Mouse (Mus musculus): Measurements from ENCODE around the gene Stk11.

Gene Stk11

GRCm38 (mm10) chr10:80170052-80170451, 54.4 kb downstream of the Stk11 start:
- no peak for DNase-seq (ENCODE audit: low spot score in 2 of 2)

DNA sequence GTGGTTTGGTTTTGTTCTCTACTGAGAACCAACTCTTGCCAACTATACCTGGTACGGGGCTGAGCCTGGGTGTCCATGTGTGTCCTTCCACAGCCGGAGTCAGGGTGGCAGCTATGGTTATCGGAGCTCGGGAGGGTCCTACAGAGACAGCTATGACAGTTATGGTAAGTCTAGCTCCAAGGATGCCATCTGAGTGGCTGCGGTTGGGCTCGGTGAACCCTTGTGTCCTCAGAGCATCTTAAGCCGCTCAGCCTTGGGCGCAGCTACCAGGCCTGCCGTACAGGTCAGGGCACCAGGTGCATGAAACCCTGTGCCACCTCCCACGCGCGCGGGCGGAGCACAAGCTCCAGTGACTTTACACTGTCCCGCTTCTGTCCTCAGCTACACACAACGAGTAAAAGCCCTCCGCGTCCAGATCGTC, 55.0 kb downstream of the Stk11 start:
- DNase-seq (ENCODE audit: low spot score in 2 of 2): no peak

- DNase-seq (ENCODE audit: low spot score in 2 of 2): no peak
Measured at GRCm38 (mm10) chr10:80171252-80171651, 55.6 kb downstream of the Stk11 start.

- no peak for DNase-seq (ENCODE audit: low spot score in 2 of 2)
Measured at GRCm38 (mm10) chr10:80171760-80172526, 56.3 kb downstream of the Stk11 start.

GRCm38 (mm10) chr10:80172527-80173292, 57.1 kb downstream of the Stk11 start, which contains the start of gene 1600002K03Rik:
TSS of gene 1600002K03Rik (plus strand) at chr10:80172944.
- DNase-seq (ENCODE audit: low spot score in 2 of 2): peak; percentile 80 to 83

GRCm38 (mm10) chr10:80173358-80173757, 57.8 kb downstream of the Stk11 start:
- no peak for DNase-seq (ENCODE audit: low spot score in 2 of 2)

DNA sequence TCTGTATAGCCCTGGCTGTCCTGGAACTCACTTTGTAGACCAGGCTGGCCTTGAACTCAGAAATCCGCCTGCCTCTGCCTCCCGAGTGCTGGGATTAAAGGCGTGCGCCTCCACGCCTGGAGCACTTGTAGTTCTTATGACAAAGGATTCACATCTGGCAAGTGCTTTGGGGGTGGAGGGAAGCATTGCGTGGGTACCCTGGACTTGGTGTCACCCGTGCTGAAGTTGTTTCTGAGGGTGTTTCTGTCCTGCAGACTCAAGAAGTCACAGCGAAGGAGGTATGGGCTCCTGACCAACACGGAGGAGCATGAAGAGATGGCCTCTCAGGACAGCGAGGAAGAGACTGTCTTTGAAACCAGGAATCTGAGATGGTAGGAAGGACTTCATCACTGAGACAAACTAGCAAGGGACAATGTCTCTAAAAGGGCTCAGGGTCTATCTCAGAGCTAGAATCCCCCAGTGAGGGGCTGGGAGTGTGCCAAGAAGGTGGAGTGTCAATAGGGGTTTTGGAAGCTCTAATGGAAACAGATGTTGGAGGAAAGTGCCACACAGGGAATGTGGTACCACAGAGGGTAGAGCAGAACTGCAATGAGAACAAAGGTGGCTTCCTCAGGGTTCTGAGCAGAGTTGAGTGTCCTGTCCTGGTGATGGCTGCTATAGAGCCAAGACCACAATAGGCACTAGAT, 58.5 kb downstream of the Stk11 start:
- DNase-seq (ENCODE audit: low spot score in 2 of 2): no peak

DNA sequence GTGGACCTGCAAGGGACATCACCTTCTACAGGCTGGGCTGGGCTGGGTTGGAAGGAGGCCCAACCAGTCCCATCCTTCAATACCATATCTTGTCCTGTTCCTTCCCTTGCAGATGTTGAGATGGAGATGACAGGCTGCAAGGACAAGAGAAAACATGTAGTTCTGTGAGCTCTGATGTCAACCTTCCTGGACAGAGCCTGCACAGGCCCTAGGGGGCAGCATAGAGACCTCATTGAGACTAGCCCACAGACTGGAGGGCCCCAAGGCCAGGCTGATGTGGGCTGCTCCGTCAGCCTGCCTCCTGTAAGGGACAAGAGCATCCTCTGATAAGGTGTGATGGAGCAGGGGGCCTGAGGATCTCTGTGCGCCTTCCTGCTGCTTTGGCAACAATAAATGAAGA, 59.1 kb downstream of the Stk11 start:
- DNase-seq (ENCODE audit: low spot score in 2 of 2): no peak

DNA sequence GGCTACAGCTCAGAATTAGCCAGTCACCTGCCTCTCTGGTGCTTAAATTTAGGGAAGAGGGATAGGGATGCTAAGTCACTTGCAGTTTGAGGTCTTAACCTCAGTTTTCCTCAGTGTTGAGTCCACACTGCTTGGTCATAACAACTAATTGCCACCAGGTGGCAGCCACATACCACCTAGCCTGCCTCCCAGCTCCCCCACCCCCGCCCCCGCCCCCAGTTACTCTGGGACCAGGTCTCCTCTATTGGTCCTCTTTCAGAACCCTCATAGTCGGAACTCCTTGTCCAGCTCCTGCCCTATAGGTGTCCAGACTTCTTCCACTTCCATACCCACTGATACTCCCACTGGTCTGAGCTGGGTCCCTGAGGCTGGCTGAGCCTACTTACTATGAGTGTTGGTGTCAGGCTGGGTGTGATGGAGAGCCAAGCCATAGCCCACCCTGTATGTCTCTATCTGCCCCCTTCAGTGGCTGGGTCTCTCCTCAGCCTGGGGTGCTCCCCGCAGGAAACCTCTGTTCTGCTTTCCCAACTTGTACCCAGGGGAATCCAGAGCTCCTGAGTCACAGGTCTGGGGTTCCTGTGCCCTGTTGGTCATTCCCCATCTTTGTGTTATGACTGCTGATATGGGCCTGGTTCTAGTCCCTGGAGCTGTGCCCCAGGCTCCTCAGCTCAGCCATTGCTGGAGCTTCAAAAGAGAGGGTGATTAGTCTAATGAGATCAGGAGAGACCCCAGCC, 60.1 kb downstream of the Stk11 start:
- DNase-seq (ENCODE audit: low spot score in 2 of 2): no peak

DNA sequence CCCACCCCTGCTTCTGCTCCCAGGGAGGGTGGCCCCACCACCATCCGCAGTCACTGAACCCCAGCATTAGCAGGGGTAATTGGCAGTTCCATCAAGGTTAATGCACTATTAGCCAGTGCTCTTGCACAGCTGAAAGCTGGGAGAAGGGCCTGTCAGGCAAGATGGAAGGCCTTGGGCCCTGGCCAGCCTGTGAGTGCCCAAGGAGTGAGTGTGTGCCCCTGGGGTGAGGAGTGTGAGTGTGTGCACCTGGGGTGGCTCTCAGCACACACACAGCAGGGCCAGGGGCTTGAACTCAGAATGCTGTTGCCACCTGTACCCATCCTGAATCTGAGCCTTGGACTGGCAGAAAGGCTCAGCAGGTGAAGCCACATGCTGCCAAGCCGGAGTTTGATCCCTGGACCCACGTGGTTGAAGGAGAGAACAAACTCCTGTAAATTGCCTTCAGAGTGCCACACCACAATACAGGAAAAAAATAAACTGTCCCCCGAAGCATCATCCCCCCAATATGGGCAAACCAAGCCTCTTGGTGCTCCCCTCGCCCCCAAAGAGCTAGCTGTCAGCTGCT, 60.7 kb downstream of the Stk11 start:
- no peak for DNase-seq (ENCODE audit: low spot score in 2 of 2)

- DNase-seq (ENCODE audit: low spot score in 2 of 2): no peak
Measured at GRCm38 (mm10) chr10:80177441-80178279, 62.1 kb downstream of the Stk11 start.

GRCm38 (mm10) chr10:80179068-80180051, 63.8 kb downstream of the Stk11 start, which contains the start of gene Efna2:
TSS of gene Efna2 (plus strand) at chr10:80179482.
- no peak for DNase-seq (ENCODE audit: low spot score in 2 of 2)

All from frontal cortex, postnatal 25 days (tissue).